Mouse (Mus musculus) left cerebral cortex, postnatal 25 days (tissue): ENCODE data around the gene Mical3. TPM values are rescaled to one million over a fixed set of nuclear protein-coding genes. Genes with fewer than 3 reads are reported as not detected.

ENCODE experiments used
- DNase-seq, 2 experiments: peaks; one replicate each; pipeline ENCODE4 v3.0.0; 2022; ENCODE audit warnings: low spot score in 2 of 2, mixed read lengths in 1 of 2
- intact Hi-C: fragments of 180-260 bp; cut with DNase I; formaldehyde crosslinking; loops from one replicate; pipeline ENCODE4 v1.15.1; 2025
- total RNA-seq, 2 experiments: library from RNA; stranded (reverse); gene quantifications; 2 replicates each; pipeline ENCODE4 v1.2.3; 2021

The Mical3 gene
- total RNA-seq, 2 experiments from 2014 or later = 110 to 127 TPM

DNA sequence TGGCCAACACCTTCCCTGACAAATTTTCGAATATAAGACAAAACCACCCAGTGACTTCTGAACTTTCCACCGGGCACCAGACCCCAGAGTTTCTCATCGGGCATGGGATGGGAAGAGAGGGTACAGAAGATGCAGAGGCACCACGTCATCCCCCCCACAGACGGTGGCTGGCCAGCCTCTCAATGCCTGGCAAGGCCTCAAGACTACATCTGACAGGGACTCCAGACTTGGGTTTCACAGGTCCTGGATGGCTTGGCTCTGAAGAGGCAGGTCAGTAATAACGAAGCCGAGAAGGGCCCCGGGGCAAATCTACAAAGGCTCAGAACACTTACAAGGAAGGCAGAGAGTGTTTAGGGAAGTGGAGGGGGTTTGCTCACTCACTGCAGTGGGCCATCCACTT lies 33.9 kb downstream of the Mical3 start:
- intact Hi-C loops = no loop called here
- DNase-seq = no peak

DNA sequence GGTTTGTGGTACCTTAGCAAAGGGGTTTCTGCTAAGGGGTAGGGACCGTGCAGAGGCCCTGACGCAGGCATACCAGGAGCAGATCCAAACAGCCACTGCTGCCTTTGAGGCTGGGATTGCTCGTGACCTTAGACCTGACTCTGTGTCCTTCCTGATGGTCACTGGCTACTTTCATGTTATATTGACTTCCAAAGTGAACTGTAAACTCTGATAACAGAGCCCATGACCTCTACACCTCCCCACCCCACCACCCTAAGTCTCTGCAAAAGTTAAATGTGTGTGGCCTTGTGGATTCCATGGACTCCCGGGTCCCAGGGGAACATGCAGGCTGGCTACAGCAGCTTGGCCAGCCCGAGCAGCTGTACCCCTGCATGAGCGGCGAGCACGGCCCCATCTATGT lies 34.4 kb downstream of the Mical3 start:
- DNase-seq = no peak
- intact Hi-C loops = no loop called here

DNA sequence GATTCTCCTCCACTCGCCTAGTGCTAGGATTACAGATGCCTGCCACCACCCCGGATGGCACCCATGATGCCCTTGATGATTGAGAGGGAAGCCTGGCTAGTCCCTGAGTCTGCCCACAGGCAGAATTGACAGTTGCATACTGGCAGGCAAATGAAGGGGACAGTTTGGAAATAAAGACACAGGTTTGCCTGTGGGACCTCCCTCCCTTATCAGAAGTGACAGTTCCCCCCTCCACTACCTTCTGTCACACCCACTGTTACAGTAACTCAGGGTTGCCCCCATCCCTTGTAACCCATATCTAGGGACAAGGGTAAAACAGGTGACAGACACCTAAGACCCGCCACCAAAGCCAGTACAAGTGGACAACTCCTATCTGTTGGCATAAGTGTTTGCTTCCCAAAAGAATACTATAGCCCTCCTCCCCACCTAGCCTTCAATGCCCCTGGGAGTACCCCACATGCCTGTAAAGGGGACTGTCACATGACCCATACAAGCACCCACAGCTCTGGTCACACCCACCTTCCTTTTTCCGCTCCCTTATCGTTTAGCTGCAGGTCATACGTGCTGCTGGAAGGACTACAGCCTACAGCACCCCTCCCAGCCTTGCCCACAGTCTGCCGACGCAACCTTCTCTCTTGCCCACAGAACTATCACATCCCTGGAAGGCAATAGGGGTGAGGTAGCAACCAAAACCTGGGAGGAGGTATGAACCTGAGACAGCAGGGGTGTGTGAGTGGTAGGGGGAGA lies 37.0 kb downstream of the Mical3 start:
- no peak for DNase-seq
- intact Hi-C loops = no loop called here

DNA sequence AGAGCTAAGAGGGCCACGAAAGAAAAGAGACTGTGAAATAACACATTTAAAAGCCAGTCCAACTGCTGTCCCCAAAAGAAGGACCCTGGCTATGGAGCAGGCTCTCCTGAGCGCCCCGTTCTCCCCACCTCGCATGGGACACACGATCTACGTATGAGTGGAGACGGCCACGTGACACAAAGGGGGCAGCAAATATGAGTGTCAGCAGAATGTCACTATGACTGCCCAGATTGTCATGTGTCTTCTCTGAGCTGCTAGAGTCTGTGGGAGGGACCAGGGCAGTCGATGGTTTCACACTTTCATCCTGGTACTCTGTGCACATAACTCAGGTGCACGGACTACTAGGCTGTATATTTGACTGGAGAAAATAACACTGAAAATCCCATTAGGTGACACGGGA lies 40.0 kb downstream of the Mical3 start:
- intact Hi-C loops = no loop called here
- DNase-seq = no peak

DNA sequence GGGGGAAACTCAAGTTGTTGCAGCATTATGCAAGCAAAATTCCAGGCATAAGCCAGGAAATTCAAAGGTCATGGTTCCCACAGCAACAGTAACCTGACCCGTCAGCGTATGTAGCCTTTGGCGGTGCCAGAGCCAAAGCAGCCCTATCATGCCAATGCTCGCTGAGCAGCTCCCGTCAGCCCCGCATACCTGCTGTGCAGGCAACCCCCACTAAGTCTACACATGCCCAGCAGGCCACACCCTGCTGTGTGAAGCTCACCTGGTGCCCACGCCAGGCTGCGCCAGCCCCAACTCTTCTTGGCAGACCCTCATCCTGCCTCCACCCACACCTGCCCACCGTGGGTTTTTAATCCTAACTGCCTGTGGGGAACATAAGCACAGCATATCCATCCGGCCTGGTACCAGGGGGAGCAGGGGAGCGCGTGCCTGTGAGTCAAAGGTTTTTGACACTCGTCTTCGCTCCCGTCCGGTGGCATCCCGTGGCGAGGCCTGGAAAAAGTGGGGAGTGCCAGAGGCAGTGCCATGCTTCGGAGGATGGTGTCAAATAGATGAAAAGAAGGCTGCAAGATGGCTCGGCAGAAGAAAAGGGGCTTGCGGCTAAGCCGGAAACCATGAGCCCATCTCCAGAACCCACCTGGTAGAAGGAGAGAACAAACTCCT lies 43.1 kb downstream of the Mical3 start:
- no peak for DNase-seq
- intact Hi-C loops = no loop called here

DNA sequence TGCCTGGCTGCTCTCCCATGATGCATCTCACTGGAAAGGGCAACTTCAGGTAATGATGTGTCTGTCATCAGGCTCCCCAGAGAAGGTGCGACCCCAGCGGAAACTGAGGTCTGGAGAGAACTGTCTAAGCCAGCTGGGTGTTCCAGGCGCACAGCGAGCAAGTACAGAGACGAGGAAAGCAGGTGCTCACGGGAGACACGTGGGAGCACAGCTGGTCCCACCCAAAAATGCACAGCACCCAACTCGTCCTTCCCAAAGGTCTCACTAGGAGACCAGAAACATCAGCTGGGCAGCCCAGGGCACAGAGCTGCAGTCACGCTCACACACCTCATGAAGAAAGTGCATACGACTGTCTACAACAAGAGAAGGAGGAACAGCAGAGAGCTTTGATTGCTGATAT lies 43.7 kb downstream of the Mical3 start:
- intact Hi-C loops = no loop called here
- no peak for DNase-seq

DNA sequence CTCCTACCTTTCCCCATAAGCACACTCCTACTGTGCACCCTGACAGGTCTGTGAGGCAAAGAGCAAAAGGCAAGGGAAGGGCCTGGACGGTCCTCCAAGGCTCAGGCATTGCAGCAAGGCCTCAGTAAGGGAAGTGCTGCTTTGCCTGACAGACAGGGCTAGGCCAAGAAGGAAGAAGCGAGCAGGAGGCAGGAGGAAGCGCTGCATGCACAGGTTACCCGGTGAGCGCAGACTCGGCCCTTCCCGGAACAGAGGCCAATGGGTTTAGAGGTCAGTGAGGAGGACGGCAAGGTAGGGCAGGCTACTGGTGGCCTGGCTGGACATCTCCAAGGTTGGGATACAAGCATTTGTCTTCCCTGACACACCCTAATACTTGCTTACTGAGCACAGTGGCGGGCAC lies 44.6 kb downstream of the Mical3 start:
- intact Hi-C loops = no loop called here
- DNase-seq = no peak

DNA sequence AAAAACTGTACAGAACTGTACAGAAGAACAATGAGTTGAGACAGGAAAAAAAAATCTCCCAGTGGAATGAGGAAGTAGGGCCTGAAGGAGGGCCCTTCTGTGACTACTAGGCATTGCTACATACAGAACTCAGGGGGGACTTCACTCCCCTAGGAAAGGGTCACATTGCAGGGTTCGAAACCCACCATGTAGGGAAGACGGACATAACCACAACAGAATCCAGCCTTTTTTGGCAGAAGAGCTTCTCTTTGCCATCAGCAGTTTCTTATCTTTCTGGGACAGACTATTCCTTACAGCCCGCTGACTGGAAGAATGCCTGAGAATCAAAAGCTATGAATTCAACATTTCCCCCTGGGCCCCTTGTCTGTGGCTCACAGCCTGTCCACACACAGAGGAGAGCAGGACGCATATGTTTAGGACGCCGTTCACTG lies 46.7 kb downstream of the Mical3 start:
- DNase-seq = no peak
- intact Hi-C loops = no loop called here

DNA sequence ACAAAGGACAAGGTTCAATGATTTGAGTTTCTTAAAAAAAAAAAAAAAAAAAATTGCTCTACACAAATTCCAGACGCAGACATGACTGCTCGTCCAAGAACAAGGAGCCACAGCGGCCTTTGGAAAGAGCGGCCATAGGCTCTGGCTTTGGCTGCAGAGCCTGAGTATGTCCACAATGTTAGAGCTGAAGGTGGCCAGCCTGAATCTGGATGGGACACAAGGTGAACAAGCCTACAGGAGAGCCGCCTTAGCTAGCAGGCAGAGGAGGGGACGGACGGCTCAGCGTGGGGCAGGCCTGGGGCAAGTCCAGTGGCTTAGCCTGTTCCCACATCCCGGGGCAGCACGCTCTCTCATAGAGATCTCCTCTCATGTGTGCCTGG lies 48.7 kb downstream of the Mical3 start:
- no peak for DNase-seq
- intact Hi-C loops = no loop called here

DNA sequence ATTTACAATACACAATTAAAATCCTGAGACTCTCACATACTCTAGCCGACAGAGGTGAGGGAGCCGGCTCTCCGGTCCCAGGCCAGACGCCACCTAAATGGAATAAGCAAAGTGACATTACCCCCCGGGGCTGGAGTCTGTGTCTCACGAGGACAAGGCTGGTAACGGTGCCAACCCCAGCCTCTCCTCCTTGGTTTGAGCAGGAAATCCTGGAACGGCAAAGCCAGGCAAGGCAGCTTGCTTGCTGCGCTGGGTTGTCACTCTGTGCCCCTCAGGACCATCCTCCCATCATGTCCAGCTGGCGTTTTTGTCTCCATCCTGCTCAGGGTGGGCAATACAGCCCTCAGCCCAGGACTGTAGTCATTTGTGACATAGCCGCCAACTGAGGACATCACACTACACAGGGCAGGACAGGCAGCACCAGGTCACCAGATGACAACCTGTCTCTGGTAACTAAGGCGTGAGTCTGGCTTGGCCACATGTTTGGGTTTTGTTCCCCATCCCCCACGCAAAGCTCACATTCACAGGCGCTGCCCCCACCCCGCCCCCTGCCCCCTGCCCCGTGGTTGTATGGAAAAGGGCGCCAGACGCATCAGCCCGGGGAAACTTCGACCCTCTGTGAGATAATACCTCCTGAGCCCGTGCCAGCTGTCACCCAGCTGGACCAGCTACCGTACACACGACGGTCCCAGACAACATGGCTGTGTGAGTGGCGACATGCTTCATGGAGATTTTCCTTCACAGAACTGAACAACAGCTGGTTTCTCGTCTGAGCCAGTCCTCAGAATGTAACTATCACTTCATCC lies 49.3 kb downstream of the Mical3 start:
- intact Hi-C loops = no loop called here
- DNase-seq = no peak

DNA sequence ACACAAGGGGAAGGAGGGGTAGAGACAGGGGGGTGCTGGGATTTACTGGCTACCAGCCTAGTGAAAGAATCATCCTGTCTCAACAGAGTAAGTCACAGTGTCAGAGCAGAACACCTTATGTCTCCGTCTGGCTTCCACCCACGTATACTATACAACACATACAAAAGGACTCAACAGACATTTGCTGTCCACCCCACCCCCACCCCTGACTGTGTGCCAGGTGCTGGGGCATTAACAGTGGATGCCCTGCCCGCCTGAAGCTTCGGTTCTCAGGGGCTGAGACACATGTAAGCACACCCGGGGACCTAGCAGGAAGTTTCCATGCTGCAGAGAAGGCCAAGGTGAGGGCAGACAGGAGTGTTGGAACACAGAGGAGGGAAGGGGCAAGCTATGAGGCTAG lies 52.6 kb downstream of the Mical3 start:
- intact Hi-C loops = no loop called here
- DNase-seq = no peak

DNA sequence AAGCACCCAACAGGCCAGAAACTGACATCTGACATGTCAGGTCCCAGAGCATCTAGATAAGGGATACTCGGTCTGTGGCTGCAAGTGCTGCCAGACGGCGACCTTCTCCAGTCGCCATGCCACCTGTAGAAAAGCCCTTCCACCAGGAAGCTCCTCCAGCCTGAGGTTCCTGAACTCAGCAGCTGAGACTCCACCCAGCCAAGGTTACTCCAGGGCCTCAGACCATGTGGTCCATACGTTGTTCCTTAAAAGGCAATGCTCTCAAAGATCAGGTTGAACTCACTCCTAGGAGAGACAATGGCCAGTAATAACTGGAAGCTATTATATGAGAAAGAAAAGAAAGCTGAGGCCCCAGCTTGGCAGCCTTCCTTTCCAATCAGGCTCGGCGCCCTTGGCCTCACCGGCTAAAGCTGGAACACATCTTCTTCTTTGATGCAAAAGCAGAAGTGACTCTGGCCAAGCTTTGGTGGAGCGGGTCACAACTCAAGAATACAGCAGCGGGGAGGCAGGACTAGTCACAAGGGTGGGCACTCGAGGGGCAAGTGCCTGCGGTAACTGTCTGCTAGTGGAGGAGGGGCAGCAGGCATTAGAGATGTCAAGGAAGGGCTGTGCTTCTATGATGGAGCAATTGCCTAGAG lies 53.8 kb downstream of the Mical3 start:
- intact Hi-C loops = no loop called here
- DNase-seq = no peak

DNA sequence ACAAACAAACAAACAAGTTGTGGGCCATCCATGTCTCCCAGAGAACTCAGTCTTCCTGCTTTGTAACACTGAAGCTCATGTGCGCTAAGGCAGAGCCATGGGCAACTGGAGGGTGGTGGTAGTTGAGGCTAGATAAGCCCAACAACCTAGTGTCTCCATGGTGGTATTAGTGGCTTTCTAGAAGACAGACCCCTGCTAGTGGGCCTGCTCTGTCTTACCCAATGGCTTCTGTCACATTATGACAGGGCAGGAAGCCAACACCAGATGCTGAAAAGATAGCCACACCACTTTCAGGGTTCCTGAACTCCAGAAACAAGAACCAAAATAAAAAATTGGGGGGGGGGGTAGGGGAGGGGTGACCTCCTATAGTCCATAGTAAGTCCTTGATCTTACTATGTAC lies 55.0 kb downstream of the Mical3 start:
- intact Hi-C loops = no loop called here

DNA sequence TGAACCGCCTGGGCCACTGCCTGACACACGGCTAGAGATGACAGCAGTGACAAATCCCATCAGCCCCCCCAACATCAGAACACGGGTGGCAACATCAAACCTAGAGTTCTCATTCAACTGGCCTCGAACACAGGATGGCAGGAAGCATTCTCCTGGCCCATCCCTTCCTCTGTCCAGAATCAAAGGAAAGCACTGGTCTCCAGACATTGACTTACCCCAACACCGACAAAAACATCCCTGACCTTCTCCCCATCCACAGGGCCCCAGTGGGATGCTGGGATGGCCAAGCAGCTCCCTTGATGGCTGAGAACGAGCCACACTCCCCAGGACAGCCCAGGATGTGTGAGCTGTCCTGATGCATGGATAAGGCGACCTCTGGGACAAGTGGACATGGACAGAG lies 57.5 kb downstream of the Mical3 start:
- DNase-seq = no peak
- intact Hi-C loops = no loop called here

More for the DNA sequence above, 55.0 kb downstream of the Mical3 start:
- no peak for DNase-seq

DNA sequence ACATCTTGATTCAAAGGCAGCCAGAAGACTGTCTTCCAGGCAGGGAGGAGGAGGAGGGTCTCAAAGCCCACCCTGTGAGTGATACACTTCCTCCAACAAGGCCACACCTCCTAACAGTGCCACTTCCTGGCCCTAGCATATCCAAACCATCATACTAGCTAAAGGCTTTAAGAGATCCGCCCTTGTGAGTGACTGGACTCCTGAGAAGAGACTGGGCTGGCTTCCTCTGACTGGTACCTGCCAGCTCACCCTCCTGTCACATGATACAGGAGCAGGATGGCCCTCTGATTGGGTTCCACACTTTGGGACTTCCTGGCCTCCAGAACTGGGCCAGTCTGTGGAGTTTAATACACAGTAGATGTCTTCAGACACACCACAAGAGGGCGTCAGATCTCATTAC lies 58.2 kb downstream of the Mical3 start:
- intact Hi-C loops = no loop called here
- DNase-seq = no peak

DNA sequence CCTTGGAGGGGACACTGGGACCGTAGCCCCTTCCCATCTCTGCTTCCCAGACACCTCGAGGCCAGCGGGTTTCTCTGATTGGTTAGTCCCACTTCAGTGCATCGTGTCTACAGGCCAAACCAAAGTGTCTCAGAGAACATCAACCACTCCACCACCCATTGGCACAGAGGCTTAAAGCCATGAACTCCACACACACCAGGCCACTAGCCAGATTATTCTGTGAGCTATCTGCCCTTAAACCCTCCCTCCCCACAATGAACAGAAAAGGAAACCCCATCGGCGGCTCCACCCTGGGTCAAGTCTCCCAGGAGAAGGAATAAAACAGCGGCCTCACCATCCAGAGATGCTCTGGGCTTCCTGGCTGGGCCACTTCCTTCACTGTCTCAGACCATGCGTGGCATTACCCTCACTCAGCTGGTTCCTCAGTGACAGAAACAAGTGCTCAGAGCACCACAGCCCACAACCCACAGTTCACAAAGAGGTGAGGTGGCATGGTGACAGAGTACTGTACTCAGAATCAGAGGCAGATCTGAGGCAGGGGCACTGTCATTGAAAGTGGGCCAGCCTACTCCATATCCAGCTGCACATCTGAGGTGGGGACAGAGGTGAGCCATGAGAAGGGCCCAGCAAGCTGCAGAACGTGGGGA lies 60.1 kb downstream of the Mical3 start:
- intact Hi-C loops = no loop called here
- DNase-seq = no peak

DNA sequence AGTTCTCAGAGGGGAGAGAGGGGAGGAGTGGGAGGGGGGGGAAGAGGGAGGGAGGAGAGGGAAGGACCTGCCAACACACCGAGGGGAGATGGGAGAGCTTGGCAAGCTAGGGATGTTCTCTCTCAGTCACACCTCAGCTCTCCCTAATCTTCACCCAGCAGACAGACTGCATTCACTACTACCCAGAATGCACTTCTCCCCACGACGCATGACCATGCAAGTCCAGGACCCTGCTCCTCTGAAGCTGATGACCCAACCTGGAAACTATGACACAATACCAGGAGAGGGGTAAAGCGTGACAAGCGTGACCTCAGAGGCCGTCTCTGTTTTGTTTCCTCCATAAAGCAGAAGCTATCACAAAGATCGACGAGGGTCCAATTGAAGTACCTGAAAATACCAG lies 61.6 kb downstream of the Mical3 start:
- intact Hi-C loops = no loop called here

DNA sequence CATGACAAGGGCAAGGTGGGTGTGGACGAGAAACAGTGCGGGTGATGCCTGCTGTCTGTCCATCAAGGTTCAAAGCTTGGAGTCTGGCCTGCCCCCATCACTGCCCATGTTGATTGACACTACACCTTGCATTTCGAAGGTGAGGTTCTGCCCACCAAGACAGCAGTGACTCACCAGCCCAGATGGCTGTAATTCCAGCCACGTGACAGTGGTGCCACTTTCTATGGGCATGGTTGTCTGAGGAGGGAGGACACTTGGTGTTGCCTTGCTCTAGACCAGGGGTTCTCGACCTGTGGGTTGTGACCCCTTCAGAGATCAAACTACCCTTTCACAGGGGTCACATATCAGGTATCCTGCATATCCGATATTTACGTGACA lies 62.7 kb downstream of the Mical3 start:
- intact Hi-C loops = no loop called here

More for the DNA sequence above, 61.6 kb downstream of the Mical3 start:
- DNase-seq = no peak

DNA sequence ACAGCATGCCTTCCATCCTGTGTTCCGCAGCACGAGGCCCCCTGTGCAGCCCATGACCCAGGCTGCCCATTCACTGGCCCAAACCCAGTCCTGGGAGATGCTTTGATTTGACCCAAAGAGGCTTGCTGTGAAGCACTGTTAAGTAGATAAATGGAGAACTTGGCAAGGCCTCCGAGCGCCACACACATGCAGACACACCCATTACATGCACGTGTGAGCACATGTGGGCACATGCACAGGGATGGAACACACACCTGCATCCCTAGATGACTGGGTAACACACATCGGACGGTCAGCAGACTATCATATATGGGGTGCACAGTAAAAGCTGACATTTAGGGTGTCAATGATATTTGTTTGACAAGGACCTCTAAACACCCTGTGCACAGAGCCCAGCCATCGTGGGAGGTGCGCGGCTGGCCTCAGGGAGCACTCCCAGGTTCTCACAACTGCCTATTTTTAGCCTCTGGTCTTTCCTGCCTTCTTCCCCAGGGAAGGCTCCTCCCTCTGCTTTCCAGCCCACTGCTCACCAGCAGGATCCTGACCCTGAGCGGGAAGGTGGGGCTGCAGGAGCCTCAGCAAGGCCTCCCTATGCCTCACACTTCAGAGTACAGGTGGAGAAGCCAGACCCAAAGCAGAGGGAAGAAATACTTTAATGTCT lies 63.2 kb downstream of the Mical3 start:
- intact Hi-C loops = no loop called here

More for the DNA sequence above, 62.7 kb downstream of the Mical3 start:
- peak in 1 of 2 experiments; percentile 48 for DNase-seq

More for the DNA sequence above, 63.2 kb downstream of the Mical3 start:
- DNase-seq = no peak
